Mouse (Mus musculus) testis, postnatal 14 days (tissue): ENCODE results near the gene Hcar2.

Experiments used
- DNase-seq: peaks from one replicate; pipeline ENCODE4 v3.0.0; 2021; ENCODE audit warnings: low spot score

Hcar2 gene

DNA sequence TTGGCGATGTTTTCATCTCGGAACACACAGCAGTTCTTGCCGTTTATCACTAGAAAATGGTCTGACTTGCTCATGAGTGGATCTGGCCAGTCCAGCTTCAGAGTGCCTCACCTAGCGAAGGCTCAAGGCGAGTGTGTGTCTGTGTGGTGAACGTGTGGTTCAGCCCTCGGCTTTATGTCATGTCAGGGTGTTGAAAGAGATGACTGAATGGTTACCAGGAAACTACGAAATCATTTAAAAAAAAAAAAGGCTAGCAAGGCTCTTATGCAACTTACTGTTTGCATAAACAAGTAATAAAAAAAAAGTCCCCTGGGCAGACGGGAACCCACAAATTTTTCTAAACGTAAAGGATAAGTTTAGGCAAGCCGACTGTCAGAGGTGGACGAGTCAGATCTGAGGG, at the start of gene Hcar2:
Gene Hcar2, minus strand, starts transcription at position 135 of the 400 bp plus-strand sequence.
- DNase-seq: no peak

- no peak for DNase-seq
These were observed 49.6 kb upstream of the Hcar2 start for GRCm38 (mm10) chr5:123914852-123915251.

DNA sequence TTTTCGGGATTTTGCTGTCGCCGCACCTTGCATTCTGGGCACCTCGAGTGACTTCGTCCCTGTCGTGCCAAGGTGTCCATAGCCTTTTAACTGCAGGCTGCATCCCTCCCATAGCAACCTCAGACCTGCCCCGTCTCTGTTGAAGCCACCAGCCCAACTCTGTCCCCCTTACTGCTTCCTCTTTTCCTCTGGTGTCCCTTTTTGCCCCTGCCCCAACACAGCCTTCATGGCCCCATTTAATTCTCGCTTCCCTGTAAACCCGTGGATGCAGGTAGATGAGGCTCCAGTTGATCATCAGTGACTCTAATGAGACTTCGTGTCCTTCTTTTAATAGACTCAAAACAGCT, 42.3 kb upstream of the Hcar2 start:
- DNase-seq: no peak

DNA sequence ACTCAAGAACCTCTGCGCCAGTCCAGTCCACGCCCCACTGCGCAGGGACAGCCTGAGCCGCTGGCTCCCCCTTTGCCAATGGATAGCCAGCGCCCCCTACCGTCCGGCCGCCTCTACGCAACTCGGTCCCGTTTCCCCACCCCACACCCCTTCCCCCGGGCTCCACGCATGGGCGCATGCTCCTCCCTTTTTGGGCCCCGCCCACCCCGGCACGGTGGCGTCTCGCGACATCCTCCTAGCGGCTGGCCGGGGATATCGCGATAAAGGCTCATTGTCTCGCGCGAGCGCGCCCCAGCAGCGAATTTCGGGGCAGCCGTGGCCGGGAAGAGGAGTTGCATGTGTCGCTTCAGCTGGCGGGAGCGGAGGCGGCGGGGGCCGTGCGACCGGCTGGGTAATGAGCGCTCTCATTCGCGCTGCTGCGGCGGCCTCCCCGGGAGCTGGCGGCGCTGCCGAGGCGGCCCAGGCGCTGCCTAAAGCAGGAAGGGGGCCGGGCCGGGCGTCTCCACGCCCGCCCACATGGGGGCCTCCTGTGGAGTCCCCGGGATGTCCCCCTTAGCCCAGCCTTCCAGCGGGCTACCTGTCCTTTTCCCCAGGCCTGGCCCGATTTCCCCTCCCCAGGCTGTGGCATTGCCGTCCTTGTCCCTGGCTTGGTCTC, 41.8 kb upstream of the Hcar2 start, which contains the start of gene Denr:
Gene Denr, plus strand, starts transcription at position 200 of the 655 bp plus-strand sequence.
- peak; percentile 99 for DNase-seq

GRCm38 (mm10) chr5:123906146-123906975, 41.1 kb upstream of the Hcar2 start:
- DNase-seq: no peak

GRCm38 (mm10) chr5:123904059-123904672, 38.9 kb upstream of the Hcar2 start:
- DNase-seq: no peak

DNA sequence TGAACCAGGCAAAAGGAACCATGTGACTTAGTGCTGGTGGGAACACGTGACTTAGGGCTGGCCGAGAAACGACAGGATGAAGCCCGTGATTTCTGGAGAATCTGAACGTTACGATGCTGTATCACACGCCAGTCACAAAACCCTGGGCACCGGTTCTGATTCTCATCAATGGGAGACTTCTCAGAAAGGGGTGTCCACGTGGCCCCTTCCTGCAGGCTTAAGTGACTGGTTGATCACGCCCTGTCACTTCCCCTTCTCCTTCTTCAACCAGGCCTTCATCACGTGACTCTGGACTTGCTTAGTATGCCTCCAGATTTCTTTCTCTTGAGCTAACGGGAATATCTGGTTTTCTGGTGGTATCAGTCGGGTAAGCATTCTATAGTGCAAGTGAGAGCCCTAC, 32.1 kb upstream of the Hcar2 start:
- no peak for DNase-seq

GRCm38 (mm10) chr5:123896395-123896794, 31.1 kb upstream of the Hcar2 start:
- DNase-seq: no peak

DNA sequence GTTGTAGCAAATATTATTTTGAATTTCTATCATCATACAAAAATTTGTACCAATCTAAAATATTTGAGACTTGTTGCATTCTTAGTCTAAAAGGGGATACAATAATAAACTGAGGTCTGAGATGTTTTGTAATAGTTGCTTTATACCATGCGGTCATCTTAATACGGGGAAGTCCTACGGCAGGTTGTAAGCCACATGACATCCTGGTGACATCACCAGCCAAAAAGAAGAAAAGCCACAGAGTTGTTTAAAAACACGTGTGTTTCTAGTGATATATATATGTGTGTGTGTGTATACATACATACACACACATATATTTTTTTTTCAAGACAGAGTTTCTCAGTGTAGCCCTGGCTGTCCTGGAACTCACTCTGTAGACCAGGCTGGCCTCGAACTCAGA, 28.2 kb upstream of the Hcar2 start:
- DNase-seq: no peak

DNA sequence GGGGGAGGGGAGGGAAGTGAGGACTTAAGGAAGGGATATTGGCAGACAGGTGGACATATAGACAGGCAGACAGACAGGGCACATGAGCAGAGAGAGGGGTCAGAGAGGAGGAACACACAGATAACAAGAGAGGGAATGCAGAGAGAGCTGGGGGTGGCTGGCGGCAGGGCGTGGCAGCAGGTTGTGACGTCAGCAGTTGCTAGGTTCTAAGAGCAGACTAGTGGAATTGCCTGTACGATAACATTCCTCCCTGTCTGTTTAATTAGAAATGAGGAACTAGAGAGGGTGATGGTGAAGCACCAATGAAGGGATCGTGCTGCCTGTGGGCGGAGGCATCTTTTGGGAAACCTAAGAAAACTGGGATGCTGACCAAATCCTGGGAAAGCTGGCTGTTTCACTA, 26.4 kb upstream of the Hcar2 start:
- peak; percentile 49 for DNase-seq

DNA sequence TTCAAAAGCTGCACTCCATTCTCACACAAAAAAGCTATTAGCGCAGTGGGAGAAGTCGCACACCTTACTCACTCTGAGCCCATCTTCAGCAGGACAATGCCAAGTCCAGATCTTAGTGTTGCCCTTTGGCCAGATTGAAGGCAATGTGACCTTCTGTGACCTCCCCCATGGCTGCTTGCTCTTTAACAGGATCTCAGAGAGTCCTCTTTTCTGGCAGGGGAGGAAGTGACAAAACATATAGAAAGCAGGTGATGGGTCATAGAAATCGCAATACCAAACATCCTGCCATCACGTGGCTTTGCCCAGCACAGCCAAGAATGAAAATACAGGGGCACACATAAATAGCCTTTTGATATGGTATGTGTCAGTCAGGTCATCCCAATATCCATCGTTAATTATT, 25.7 kb upstream of the Hcar2 start:
- no peak for DNase-seq

- DNase-seq: no peak
These were observed 25.0 kb upstream of the Hcar2 start for GRCm38 (mm10) chr5:123890312-123890711.

- DNase-seq: no peak
These were observed 21.1 kb upstream of the Hcar2 start for GRCm38 (mm10) chr5:123886365-123886764.

GRCm38 (mm10) chr5:123884332-123884731, 19.0 kb upstream of the Hcar2 start:
- no peak for DNase-seq

- DNase-seq: no peak
These were observed 18.6 kb upstream of the Hcar2 start for GRCm38 (mm10) chr5:123883891-123884290.

DNA sequence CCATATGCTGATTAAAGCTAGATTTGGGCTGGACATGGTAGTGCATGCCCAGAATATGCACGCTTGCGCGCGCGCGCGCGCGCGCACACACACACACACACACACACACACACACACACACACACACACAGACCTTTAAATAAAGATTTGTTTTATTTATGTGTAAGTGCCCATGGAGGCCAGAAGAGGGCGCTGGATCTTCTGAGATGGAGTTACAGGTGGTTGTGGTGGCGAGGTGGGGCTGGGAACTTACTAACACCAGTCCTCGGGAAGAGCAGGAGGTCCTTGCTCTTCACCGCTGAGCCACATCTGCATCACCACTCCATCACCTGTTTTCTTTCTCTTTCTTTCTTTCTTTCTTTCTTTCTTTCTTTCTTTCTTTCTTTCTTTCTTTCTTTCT, 15.5 kb upstream of the Hcar2 start:
- DNase-seq: peak; percentile 36

DNA sequence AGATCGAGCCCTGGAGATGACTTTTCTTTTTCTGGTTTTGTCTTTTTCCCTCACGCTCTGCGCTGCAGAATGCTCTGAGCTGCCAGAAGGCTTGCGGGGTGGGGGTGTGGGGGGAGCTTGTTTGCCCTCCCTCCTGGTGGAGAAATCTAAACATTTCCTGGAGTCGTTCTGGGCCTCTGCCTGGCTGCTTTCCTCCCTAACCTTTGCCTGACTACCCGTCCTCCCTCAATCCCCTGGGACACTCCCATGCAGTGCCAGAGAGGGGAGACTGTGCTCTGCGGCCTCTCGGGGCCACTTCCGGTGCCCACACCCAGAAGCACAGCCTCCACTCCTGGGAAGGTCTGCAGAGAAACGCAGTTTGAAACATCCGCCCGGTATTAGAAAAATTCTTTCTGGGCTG, 14.6 kb upstream of the Hcar2 start, which contains the start of gene Hcar1:
Gene Hcar1, minus strand, starts transcription at position 93 of the 400 bp plus-strand sequence.
- DNase-seq: peak; percentile 31

DNA sequence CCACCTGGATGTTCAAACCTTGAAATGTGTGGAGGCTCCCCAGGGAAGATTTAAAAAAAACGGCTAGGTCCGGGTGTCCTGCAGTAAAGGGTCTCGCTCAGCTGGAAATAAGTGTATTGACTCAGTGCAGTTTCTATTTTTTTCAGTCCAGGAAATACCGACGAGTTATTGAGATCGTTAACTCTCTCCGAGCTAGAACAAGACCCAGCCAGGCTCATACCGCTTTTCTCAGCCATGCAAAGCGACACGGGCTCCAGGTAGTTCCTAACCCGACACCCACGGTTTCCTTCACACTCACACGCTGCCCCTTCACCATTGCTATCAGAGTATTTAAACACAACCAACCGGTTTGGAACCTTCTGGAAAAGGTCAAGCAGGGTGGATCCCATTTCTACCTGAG, 12.8 kb upstream of the Hcar2 start:
- no peak for DNase-seq

GRCm38 (mm10) chr5:123874177-123874576, 8.9 kb upstream of the Hcar2 start:
- DNase-seq: no peak

DNA sequence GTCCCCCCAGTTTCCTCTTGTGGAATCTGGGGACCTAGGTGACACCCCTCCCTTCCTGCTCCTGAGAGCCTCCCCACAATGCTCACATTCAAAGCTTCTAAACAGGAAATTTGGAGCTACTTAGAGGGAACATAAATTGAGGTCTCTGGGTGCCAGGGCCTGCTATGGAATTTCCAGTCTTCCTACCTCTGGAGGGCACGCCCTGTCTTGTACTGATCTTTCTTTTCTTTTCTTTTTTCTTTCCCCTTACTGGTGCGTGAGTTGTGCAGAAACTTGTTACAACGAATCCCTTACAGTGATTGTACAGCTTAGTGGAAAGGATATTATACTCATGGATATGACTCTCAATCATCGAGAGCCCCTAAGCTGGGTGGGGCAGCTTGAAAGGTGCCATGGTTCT, 4.3 kb upstream of the Hcar2 start:
- DNase-seq: no peak

DNA sequence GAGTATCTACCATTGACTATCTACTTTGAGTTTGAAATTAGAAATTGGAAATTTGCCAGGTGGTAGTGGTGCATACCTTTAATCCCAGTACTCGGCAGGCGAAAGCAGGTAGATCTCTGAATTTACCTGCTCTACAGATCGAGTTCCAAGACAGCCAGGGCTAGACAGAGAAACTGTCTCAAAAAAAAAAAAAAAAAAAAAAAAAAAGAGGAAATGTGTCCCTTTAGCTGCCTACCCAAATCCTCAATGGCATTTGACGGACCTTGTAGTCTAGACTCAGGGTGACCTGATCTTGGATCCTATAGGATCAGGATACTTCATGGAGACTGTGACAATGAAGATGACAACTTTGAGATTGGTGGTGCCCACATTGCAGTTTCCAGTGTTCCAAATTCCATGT, 1.2 kb upstream of the Hcar2 start:
- DNase-seq: no peak

GRCm38 (mm10) chr5:123863934-123864333, 1.4 kb downstream of the Hcar2 start:
- no peak for DNase-seq
